Mouse (Mus musculus) hindbrain, postnatal 0 days (tissue): ENCODE results near the gene Med17. TPM values are rescaled to one million over a fixed set of nuclear protein-coding genes. Genes with fewer than 3 reads are reported as not detected.
A peak's percentile ranks its signal among the peaks of the same experiment; 100 is the strongest.

ENCODE experiments used
- ATAC-seq: fragments of 200-750 bp; cut with Nextera tagmentation; 2 replicates; pipeline ENCODE4 v1.8.0; 2017; ENCODE audit warnings: mild to moderate bottlenecking, moderate TSS enrichment, moderate library complexity
- DNase-seq: peaks from one replicate; pipeline ENCODE4 v3.0.0-alpha.2; 2015; ENCODE audit warnings: low spot score
- H3K27ac ChIP-seq: fragments of 300-500 bp; sonication (generic); 2 replicates; pipeline ENCODE4 v1.5.1; 2014; ENCODE audit warnings: mild to moderate bottlenecking
- H3K27me3 ChIP-seq: fragments of 300-500 bp; sonication (generic); 2 replicates; pipeline ENCODE4 v1.6.1; 2014; ENCODE audit warnings: low read length, mixed read lengths; ENCODE audit not compliant: insufficient read depth
- H3K36me3 ChIP-seq: fragments of 300-500 bp; sonication (generic); 2 replicates; pipeline ENCODE4 v1.6.1; 2014; ENCODE audit warnings: low read length, mixed read lengths; ENCODE audit not compliant: insufficient read depth
- H3K4me1 ChIP-seq: fragments of 300-500 bp; sonication (generic); 2 replicates; pipeline ENCODE4 v1.6.1; 2014; ENCODE audit warnings: antibody characterized with exemption, low read length, mixed read lengths; ENCODE audit not compliant: insufficient read depth
- H3K4me2 ChIP-seq: fragments of 300-500 bp; sonication (generic); 2 replicates; pipeline ENCODE4 v1.6.1; 2014; ENCODE audit warnings: low read depth, mild to moderate bottlenecking, low read length, moderate library complexity, mixed read lengths
- H3K4me3 ChIP-seq: fragments of 300-500 bp; sonication (generic); 2 replicates; pipeline ENCODE4 v1.5.1; 2014; ENCODE audit warnings: low read length
- H3K9ac ChIP-seq: fragments of 300-500 bp; sonication (generic); replicated peaks from 2 replicates; pipeline ENCODE4 v1.6.1; 2014; ENCODE audit warnings: mild to moderate bottlenecking, low read length, moderate library complexity, mixed read lengths
- H3K9me3 ChIP-seq: fragments of 300-500 bp; sonication (generic); 2 replicates; pipeline ENCODE4 v1.6.1; 2016; ENCODE audit warnings: low read length, mixed read lengths
- CTCF ChIP-seq: IDR thresholded peaks from 2 replicates; pipeline ENCODE4 v1.5.1; 2016; ENCODE audit warnings: antibody characterized with exemption, control low read depth, low read depth
- WGBS: fragments of 180-500 bp; shearing (Covaris S2); extraction: QIAGEN DNeasy Blood & Tissue Kit; methylation state at CpG from one replicate; pipeline ENCODE4 v1.1.7; 2014; 5-methylcytosine and 5-hydroxymethylcytosine counted together
- polyA plus RNA-seq: library from polyadenylated mRNA; unstranded; fragments of >200 nt; fragmentation: Nextera tagmentation; extraction: Ambion mirVana; gene quantifications from 2 replicates; pipeline ENCODE4 v1.2.1, GENCODE M21; 2015
- total RNA-seq: library from RNA; depleted of rRNA; stranded (reverse); fragments of >200 nt; gene quantifications from 2 replicates; pipeline ENCODE4 v1.2.3, GENCODE M21; 2014

Med17 gene
- total and polyA plus RNA-seq, 2 experiments from 2014 or later, result 19.0 to 21.9 TPM

- ATAC-seq, result no peak
- no peak for TF ChIP-seq CTCF
- H3K9me3 ChIP-seq, result no peaks in the 10 kb centered on the region
- no peak overlapping the region for H3K9ac ChIP-seq
- H3K27ac ChIP-seq, result no peak overlapping the region
- H3K36me3 ChIP-seq, result no peaks in the 10 kb centered on the region
- no peak for DNase-seq
- no peaks in the 10 kb centered on the region for H3K4me1 ChIP-seq
- H3K27me3 ChIP-seq, result no peaks in the 10 kb centered on the region
- WGBS, result 68% methylated on average over 7 of the region's 7 CpGs
- H3K4me3 ChIP-seq, result no peak overlapping the region
- H3K4me2 ChIP-seq, result no peak overlapping the region
These were observed 29.4 kb downstream of the Med17 start for GRCm38 (mm10) chr9:15250376-15250775.

GRCm38 (mm10) chr9:15245319-15246075, 34.2 kb downstream of the Med17 start:
- H3K36me3 ChIP-seq, result no peaks in the 10 kb centered on the region
- ATAC-seq (no peak), DNase-seq (no peak)
- H3K9ac ChIP-seq, result no peak overlapping the region
- H3K27ac ChIP-seq, result no peak overlapping the region
- no peaks in the 10 kb centered on the region for H3K27me3 ChIP-seq
- no peaks in the 10 kb centered on the region for H3K4me1 ChIP-seq
- 80% methylated on average over 14 of the region's 14 CpGs for WGBS
- no peak overlapping the region for H3K4me3 ChIP-seq
- H3K4me2 ChIP-seq, result no peak overlapping the region
- TF ChIP-seq CTCF, result no peak
- H3K9me3 ChIP-seq, result no peaks in the 10 kb centered on the region

GRCm38 (mm10) chr9:15242130-15242529, 37.6 kb downstream of the Med17 start:
- H3K9ac ChIP-seq, result no peak overlapping the region
- DNase-seq, result no peak
- no peak overlapping the region for H3K4me2 ChIP-seq
- peaks cover 14% of the 10 kb centered on the region; the same call in 1 of the 2 replicates for H3K4me1 ChIP-seq
- ATAC-seq, result no peak
- no peaks in the 10 kb centered on the region for H3K9me3 ChIP-seq
- H3K27me3 ChIP-seq, result no peaks in the 10 kb centered on the region
- no peak for TF ChIP-seq CTCF
- 92% methylated on average over 1 of the region's 1 CpGs for WGBS
- H3K4me3 ChIP-seq, result no peak overlapping the region
- no peaks in the 10 kb centered on the region for H3K36me3 ChIP-seq
- H3K27ac ChIP-seq, result no peak overlapping the region

- peak; percentile 68 for DNase-seq
- 55% methylated on average over 9 of the region's 9 CpGs for WGBS
- Histone ChIP-seq H3K9ac (no peak overlapping the region), H3K4me1 (peaks cover 14% of the 10 kb centered on the region; the same call in 1 of the 2 replicates), H3K27ac (no peak overlapping the region), H3K27me3 (no peaks in the 10 kb centered on the region), H3K36me3 (no peaks in the 10 kb centered on the region), H3K4me2 (no peak overlapping the region), H3K9me3 (no peaks in the 10 kb centered on the region), H3K4me3 (no peak overlapping the region)
- peak; percentile 68 for TF ChIP-seq CTCF
- no peak for ATAC-seq
These were observed 38.2 kb downstream of the Med17 start for GRCm38 (mm10) chr9:15241596-15241939.

- DNase-seq (no peak), ATAC-seq (no peak)
- Histone ChIP-seq H3K36me3 (no peaks in the 10 kb centered on the region), H3K27me3 (no peaks in the 10 kb centered on the region), H3K9me3 (no peaks in the 10 kb centered on the region), H3K4me3 (no peak overlapping the region), H3K27ac (no peak overlapping the region), H3K4me1 (peaks cover 14% of the 10 kb centered on the region; the same call in 1 of the 2 replicates), H3K9ac (no peak overlapping the region), H3K4me2 (no peak overlapping the region)
- TF ChIP-seq CTCF, result no peak
- WGBS, result 69% methylated on average over 6 of the region's 6 CpGs
These were observed 38.7 kb downstream of the Med17 start for GRCm38 (mm10) chr9:15240863-15241595.

- Histone ChIP-seq H3K4me1 (peaks cover 14% of the 10 kb centered on the region; the same call in 1 of the 2 replicates), H3K9ac (no peak overlapping the region), H3K27me3 (no peaks in the 10 kb centered on the region), H3K4me2 (peak overlapping the region; percentile 75), H3K27ac (no peak overlapping the region), H3K9me3 (no peaks in the 10 kb centered on the region), H3K4me3 (peak overlapping the region; percentile 40; the same call in 1 of the 2 replicates), H3K36me3 (no peaks in the 10 kb centered on the region)
- no peak for TF ChIP-seq CTCF
- DNase-seq (no peak), ATAC-seq (no peak)
- 90% methylated on average over 6 of the region's 6 CpGs for WGBS
These were observed 39.7 kb downstream of the Med17 start for GRCm38 (mm10) chr9:15240006-15240405.
